Mouse (Mus musculus) heart, postnatal 14 days (tissue): ENCODE measurements around the gene Adamts13. TPM values are rescaled to one million over a fixed set of nuclear protein-coding genes. Genes with fewer than 3 reads are reported as not detected.

Experiments
- total RNA-seq, 2 experiments: library from RNA; stranded (reverse); gene quantifications; 2 replicates each; pipeline ENCODE4 v1.2.3; 2021

The Adamts13 gene
- total RNA-seq, 2 experiments from 2014 or later = not detected

Other genes starting within 250 kb of the Adamts13 start
- not detected for gene Abo, start 108.4 kb upstream of the Adamts13 start, total RNA-seq
- 10 to 100 TPM; 11.3 to 12.3 TPM for gene Surf6, start 70.5 kb upstream of the Adamts13 start, total RNA-seq
- 10 to 100 TPM; 24.4 to 26.5 TPM for gene Med22, start 62.7 kb upstream of the Adamts13 start, total RNA-seq
- 100 to 1,000 TPM; 272 to 313 TPM for gene Rpl7a, start 62.7 kb upstream of the Adamts13 start, total RNA-seq
- gene Surf2, start 57.0 kb upstream of the Adamts13 start, total RNA-seq = 10 to 100 TPM; 14.3 to 15.0 TPM
- gene Surf1, start 56.9 kb upstream of the Adamts13 start, total RNA-seq = 10 to 100 TPM; 44.3 to 45.3 TPM
- gene Surf4, start 39.5 kb upstream of the Adamts13 start, total RNA-seq = 10 to 100 TPM; 84.7 to 88.7 TPM
- under 1 TPM in 1 of 2 experiments, not detected in 1; 0.29 TPM for gene Stkld1, start 39.4 kb upstream of the Adamts13 start, total RNA-seq
- gene Rexo4, start 9.0 kb upstream of the Adamts13 start, total RNA-seq = 10 to 100 TPM; 13.6 to 16.4 TPM
- 10 to 100 TPM; 32.4 to 37.2 TPM for gene Cacfd1, start 36.5 kb downstream of the Adamts13 start, total RNA-seq
- gene Slc2a6, start 54.6 kb downstream of the Adamts13 start, total RNA-seq = under 1 TPM; 0.41 TPM
- not detected for gene Mymk, start 98.8 kb downstream of the Adamts13 start, total RNA-seq
- 10 to 100 TPM; 27.9 to 36.3 TPM for gene Adamtsl2, start 106.0 kb downstream of the Adamts13 start, total RNA-seq
- gene Fam163b, start 169.1 kb downstream of the Adamts13 start, total RNA-seq = under 1 TPM; 0.38 to 0.51 TPM
- gene Dbh, start 191.8 kb downstream of the Adamts13 start, total RNA-seq = 1 to 10 TPM; 2.2 to 2.6 TPM